Mouse (Mus musculus): ENCODE measurements around the gene Rftn2. TPM values are rescaled to one million over a fixed set of nuclear protein-coding genes. Genes with fewer than 3 reads are reported as not detected.

Gene Rftn2
- total RNA-seq, 2 experiments from 2014 or later: 2.9 to 3.7 TPM

- DNase-seq: no peak
- intact Hi-C loops (cut with DNase I): no loop called here
Measured at GRCm38 (mm10) chr1:55179917-55180566, 46.5 kb downstream of the Rftn2 start.

DNA sequence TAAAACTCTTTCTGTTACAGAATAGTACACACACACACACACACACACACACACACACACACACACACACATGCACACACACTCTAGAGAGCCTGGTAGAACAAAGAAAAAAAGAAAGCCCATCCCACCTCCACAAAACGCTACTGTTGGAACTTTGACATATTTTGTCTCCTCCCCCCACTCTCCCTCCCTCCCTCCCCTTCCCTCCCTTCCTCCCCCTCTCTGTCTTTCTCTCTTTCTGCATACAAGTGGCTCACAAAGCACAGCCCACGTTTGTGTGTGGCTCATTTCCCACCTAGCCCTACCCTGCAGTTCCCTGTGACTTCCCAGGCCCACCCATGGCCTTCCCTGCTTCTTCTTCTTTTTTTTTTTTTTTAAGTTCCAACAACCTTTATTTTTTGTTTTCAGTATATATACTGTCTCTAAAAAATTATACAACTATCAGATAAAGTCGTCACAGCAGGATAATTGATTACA is 52.0 kb downstream of the Rftn2 start:
- intact Hi-C loops (cut with DNase I): no loop called here
- no peak for DNase-seq

GRCm38 (mm10) chr1:55173720-55174557 is 52.6 kb downstream of the Rftn2 start:
- DNase-seq: no peak
- intact Hi-C loops (cut with DNase I): no loop called here

- DNase-seq: no peak
Measured at GRCm38 (mm10) chr1:55171361-55172325, 54.9 kb downstream of the Rftn2 start.

DNA sequence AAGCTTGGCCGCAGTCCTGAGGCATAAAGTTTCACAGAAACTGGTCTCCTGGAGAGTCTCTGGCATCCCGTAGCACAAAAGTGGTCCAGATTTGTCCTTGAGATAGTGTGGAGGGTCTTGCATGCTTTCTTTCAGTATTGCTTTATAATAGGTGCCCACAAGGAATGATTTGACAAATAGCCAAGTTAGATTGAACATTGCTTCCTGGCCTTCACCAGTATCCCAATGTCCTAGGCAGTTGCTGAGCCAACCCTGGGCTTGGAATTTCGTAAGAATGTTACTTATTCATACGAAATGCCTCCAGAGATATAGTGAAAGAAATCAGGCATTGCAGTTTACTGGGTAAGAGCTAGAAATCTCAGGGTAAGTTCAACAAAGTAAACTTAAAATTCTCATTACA is 58.0 kb downstream of the Rftn2 start:
- intact Hi-C loops (cut with DNase I): no loop called here
- no peak for DNase-seq

More at GRCm38 (mm10) chr1:55171361-55172325, 54.9 kb downstream of the Rftn2 start:
- intact Hi-C loops (cut with DNase I): no loop called here

- intact Hi-C loops (cut with DNase I): no loop called here
- no peak for DNase-seq
Measured at GRCm38 (mm10) chr1:55167560-55167959, 59.0 kb downstream of the Rftn2 start.

GRCm38 (mm10) chr1:55164005-55164404 is 62.6 kb downstream of the Rftn2 start:
- DNase-seq: no peak
- intact Hi-C loops (cut with DNase I): no loop called here

GRCm38 (mm10) chr1:55162781-55163180 is 63.8 kb downstream of the Rftn2 start:
- intact Hi-C loops (cut with DNase I): no loop called here
- no peak for DNase-seq

DNA sequence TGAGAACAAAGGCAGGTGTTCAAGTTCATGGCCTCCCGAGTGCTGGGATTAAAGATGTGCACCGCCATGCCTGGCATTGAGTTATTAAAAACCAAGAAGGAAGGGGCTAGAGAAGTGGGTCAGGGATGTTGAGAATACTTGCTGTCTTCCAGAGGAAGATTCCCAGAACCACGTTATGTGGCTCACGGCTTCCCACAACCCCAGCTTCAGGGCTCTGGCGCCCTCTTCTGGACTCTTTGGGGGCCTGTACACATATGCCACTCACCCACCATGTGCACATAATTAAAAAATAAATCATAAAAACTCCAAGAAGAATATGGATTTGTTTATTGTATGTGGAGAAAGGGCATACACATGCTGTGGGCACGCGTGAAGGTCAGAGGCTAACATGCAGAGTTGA is 64.7 kb downstream of the Rftn2 start:
- no peak for DNase-seq
- intact Hi-C loops (cut with DNase I): no loop called here

DNA sequence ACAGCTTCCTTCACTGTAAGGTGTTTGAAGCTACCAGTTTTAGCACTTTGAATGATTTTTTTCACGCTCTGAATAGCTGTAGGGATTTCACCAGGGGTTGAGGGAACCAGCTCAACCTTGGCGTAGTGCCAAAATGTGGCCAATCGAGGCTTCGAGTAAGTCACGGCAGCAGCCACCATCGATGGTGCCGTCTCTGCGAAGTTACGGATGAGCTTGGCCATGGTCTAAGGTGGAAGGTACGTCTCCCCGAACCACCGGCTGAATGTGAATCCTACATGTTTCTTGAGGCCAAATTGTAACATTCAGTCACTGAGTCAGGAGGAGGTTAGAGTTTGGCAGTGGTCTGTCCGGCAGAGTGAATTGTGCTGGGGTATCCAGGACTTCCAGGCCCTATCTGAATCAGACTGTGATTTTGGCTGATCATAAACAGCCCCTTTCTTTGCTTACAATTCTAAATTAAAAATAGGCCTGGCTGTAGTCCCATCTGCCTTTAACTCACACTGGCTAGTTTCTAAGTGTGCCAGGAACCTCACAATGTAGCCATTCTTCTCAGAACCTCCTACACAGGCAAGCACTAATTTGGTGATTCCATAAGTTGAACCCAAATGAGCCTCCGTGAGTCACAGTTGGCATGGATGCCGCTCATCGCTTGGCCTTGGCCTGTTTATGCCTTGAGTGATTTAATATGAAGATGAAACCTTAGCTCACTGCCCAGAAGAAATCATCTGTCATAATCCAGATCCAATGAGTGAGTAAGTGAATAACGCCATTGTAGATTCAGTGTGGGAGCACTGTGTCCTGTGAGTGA is 65.5 kb downstream of the Rftn2 start:
- DNase-seq: no peak
- intact Hi-C loops (cut with DNase I): no loop called here

- no peak for DNase-seq
- intact Hi-C loops (cut with DNase I): no loop called here
Measured at GRCm38 (mm10) chr1:55160218-55160617, 66.4 kb downstream of the Rftn2 start.

GRCm38 (mm10) chr1:55158821-55159220 is 67.8 kb downstream of the Rftn2 start:
- intact Hi-C loops (cut with DNase I): no loop called here
- DNase-seq: no peak

DNA sequence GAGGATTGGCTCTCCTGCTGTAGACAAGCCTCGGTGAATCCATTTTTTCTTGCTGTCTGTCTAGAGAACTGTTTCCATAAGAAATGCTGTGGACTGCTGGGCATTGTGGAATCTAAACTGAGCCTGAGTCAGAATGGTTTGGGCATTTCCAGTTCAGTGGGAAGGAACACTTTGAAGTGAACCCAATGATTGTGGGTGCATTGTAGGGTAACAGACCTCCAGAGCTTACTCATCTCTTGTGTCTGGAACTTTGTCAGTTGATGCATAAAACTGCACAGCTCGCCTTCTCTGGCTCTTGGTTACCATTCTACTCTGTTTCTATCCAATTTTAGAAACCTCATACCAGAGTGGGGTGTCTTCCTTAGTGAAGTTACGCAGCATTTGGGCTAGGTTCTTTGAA is 68.4 kb downstream of the Rftn2 start:
- DNase-seq: no peak
- intact Hi-C loops (cut with DNase I): no loop called here

DNA sequence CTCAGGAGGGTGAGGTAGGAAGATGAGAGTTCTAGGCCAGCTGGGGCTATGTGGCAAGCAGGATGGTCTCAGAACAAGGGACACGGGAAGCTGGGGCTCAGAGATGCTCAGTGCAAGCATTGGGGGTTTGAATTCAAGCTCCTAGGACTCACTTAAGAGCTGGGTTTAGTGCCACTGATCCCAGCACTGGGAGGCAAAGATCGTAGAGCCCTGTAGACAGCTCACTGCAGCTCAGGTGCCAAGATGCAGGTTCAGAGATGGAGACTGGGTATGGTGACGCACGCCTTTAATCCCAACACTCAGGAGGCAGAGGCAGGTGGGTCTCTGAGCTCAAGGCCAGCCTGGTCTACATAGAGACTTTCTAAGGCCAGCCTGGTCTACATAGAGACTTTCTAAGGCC is 69.3 kb downstream of the Rftn2 start:
- intact Hi-C loops (cut with DNase I): no loop called here

DNA sequence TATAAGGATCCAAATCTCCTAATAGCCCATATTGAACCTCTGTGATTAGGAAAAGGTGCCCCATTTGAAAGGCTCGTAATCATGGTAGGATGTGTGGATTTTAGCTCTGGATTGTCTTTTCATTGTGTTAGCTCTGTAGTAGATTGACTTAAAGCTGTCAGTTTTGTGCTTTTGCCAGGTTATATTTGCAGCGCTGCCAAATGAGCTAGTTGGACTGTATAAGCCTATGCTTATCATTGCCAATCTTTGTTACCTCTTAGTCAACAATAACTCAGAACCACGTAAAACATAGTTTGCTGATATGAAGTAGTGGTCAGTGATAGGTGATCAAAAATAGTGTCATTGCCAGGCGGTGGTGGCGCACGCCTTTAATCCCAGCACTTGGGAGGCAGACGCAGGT is 81.0 kb downstream of the Rftn2 start:
- intact Hi-C loops (cut with DNase I): no loop called here
- DNase-seq: no peak

More for the DNA sequence above, 69.3 kb downstream of the Rftn2 start:
- DNase-seq: no peak

DNA sequence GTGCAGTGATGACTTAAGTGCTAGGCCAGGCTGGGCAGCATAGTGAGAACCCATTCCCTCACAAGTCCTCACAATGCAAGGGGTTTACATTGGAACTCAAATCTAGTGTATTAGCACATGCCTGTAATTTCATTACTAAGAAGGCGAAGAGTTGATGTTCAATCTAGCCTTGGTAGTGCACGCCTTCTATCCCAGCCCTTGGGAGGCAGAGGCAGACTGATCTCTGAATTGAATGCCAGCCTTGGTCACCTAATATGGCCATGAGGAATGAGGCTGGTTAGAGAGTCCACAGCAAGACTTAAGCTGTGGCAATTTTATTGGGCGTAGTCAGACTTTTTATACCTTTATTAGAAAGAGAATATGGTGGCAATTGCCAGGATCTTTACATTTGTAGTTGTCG is 82.2 kb downstream of the Rftn2 start:
- intact Hi-C loops (cut with DNase I): no loop called here
- no peak for DNase-seq

- intact Hi-C loops (cut with DNase I): loop anchor here (10.0 kb wide), 1 partner anchor 1849 kb away; no protein-coding TSS in a partner anchor
- DNase-seq: no peak
Measured at GRCm38 (mm10) chr1:55135846-55136245, 90.7 kb downstream of the Rftn2 start.

DNA sequence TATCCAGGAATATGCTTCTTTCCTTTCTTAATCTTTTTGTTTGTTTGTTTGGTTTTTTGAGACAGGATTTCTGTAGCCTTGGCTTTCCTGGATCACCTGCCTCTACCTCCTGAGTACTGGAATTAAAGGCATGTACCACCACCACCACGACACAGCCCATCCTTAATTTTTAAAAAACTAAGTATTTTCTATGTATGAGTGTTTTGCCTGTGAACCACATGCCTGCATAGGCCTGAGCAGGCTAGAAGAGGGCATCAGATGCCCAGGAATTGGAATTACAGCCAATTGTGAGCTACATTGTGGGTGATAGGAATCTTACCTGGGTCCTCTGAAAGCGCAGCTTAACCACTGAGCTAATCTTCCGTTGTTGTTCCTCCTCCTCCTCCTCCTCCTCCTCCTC is 92.3 kb downstream of the Rftn2 start:
- intact Hi-C loops (cut with DNase I): loop anchor here (10.0 kb wide), 1 partner anchor 1850 kb away; no protein-coding TSS in a partner anchor
- DNase-seq: no peak

DNA sequence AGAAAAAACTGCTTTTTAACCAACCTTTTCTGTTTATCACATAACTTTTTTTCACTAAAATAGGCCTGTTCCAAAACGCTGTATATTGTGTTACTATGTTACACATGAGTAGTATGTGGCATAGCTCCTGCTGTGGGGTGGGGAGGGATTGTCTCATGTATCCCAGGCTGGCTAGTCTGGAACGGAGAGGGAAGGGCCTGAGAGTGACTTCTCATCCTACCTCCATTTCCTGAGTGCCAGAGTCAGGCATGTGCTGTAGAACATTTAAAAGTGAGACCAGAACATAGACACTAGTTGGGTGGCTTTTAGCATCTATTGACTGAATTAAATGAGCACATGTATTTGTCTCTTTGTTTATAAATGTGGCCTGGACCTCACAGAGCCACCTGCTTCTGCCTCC is 93.4 kb downstream of the Rftn2 start:
- intact Hi-C loops (cut with DNase I): loop anchor here (10.0 kb wide), 1 partner anchor 1852 kb away; no protein-coding TSS in a partner anchor
- no peak for DNase-seq

DNA sequence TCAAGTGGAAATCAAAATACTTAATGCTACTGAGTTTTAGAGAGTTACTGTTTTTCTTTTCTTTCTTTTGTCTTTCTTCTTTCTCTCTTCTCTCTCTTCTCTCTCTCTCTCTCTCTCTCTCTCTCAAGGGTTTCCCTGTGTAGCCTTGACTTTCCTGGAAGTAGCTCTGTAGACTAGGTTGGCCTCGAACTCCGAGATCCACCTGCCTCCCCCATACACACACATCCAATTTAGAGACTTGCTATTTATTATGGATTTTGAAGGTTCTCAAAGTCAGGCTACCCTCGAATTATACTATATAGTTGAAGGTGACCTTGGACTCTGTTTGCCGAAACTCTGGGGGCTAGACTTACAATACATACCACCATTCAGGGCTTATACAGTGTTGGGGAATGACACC is 94.3 kb downstream of the Rftn2 start:
- intact Hi-C loops (cut with DNase I): loop anchor here (10.0 kb wide), 1 partner anchor 1852 kb away; no protein-coding TSS in a partner anchor

More for the DNA sequence above, 94.3 kb downstream of the Rftn2 start:
- DNase-seq: no peak
